Mouse (Mus musculus): ENCODE measurements around the gene Ptgfrn. TPM values are rescaled to one million over a fixed set of nuclear protein-coding genes. Genes with fewer than 3 reads are reported as not detected.

Gene Ptgfrn
- 4.8 and 5.6 TPM in 2 replicates for polyA plus RNA-seq (2015; fragmentation: Nextera tagmentation; extraction: Ambion mirVana)

DNA sequence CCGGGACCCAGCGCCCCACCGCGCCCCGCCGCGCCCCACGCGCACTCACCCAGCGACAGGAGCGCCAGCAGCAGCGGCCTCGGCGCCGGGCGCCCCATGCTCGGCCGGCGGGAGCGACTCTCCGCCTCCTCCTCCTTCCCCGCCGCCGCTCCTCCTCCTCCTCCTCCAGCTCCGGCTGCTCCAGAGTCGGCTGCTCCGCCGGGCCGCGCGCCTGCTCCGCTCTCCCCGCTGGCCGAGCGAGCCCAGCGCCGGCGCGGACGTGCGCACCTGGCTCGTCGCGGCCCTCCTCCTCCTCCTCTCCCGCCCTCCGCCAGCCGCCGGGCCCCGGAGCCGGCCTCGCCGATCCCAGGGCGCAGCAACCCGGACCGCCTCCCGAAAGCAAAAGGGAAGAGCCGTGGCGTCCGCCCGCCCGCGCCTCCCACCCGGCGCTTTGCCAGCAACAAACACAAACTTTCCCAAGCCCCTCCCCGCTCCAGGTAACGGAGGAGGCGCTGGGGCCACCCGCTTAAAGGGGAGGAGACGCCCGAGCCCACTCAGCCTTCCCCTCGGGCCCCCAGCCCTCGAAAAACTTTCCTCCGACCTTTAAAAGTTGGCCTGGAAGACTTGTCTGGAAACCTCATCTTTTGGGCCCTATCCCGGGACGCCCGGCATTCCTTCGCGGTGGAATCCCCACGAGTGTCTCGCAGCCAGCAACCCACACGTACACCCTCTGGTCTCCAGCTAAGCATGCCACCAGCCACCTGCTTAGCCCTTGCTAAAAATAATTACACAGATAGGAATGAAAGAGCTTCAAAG, at the start of gene Ptgfrn:
Gene Ptgfrn (minus strand): TSS at position 236 of the 795 bp plus-strand sequence.
- H3K4me2 ChIP-seq (ENCODE audit: low read depth, low read length), result peak within 1 kb of the TSS; percentile 89
- under 1% methylated on average over 54 of the region's 81 CpGs for WGBS
- H3K36me3 ChIP-seq (ENCODE audit: control insufficient read depth, insufficient read depth, low read length), result no peaks in the 10 kb centered on the region
- H3K27ac ChIP-seq (ENCODE audit: low read length), result peak within 1 kb of the TSS; percentile 86
- peak; percentile 75 for ATAC-seq (ENCODE audit: low read depth)
- peaks cover 31% of the 10 kb centered on the region for H3K4me1 ChIP-seq (replicated peaks; ENCODE audit: control insufficient read depth, insufficient read depth, low read length)
- H3K9me3 ChIP-seq (ENCODE audit: control insufficient read depth, low read length), result no peaks in the 10 kb centered on the region
- H3K27me3 ChIP-seq (ENCODE audit: control insufficient read depth, insufficient read depth, low read depth, low read length), result no peaks in the 10 kb centered on the region
- H3K9ac ChIP-seq (ENCODE audit: low read length), result peak within 1 kb of the TSS; percentile 88
- peak within 1 kb of the TSS; percentile 77 for H3K4me3 ChIP-seq (ENCODE audit: low read length)

DNA sequence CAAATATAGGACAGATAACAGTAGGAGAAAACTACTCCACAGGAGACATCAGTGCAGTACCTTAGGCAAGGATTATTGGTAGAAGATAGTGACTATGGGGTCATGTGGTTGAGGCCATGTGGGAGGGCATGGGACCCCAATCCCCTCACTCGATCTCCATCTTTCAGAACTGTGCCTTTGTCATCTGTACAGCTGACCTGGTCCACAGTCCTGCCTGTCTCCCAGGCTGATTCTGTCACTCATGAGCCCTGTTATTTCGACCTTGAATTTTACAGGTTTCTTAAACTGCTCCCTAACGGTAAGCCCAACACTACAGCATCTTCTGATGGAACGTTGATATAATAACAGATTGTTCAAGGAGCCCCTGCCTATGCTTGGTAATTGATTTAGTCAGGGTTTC, 49.6 kb upstream of the Ptgfrn start:
- no peak for ATAC-seq (ENCODE audit: low read depth)
- Histone ChIP-seq H3K4me3 (ENCODE audit: low read length) (no peak overlapping the region), H3K9ac (ENCODE audit: low read length) (no peak overlapping the region), H3K4me1 (replicated peaks; ENCODE audit: control insufficient read depth, insufficient read depth, low read length) (peaks cover 12% of the 10 kb centered on the region), H3K36me3 (ENCODE audit: control insufficient read depth, insufficient read depth, low read length) (no peaks in the 10 kb centered on the region), H3K27me3 (ENCODE audit: control insufficient read depth, insufficient read depth, low read depth, low read length) (no peaks in the 10 kb centered on the region), H3K27ac (ENCODE audit: low read length) (no peak overlapping the region), H3K4me2 (ENCODE audit: low read depth, low read length) (no peak overlapping the region), H3K9me3 (ENCODE audit: control insufficient read depth, low read length) (no peaks in the 10 kb centered on the region)
- WGBS, result 85% methylated on average over 4 of the region's 4 CpGs

DNA sequence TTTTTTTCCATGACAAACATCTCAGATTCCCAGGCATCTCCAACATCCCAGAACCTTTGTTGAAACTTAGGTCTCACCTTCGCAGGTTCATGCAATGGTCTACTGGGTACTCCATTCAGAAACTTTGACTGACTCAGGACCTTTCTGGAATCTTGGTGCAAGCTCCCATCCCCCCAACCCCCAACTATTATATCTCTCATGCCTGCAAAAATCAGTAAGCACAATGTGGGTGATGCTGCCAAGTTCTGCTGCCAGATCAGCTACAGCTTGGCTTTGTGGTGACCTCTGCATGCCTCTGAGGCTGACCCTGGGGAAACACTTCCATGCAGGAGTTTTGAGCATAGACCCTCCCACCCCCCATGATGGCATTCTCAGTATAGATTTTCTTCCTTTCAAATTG, 44.0 kb upstream of the Ptgfrn start:
- H3K27ac ChIP-seq (ENCODE audit: low read length), result no peak overlapping the region
- no peak overlapping the region for H3K4me3 ChIP-seq (ENCODE audit: low read length)
- peaks cover 4% of the 10 kb centered on the region; the same call in 1 of the 2 replicates for H3K4me1 ChIP-seq (replicated peaks; ENCODE audit: control insufficient read depth, insufficient read depth, low read length)
- no peak for ATAC-seq (ENCODE audit: low read depth)
- H3K9me3 ChIP-seq (ENCODE audit: control insufficient read depth, low read length), result no peaks in the 10 kb centered on the region
- WGBS, result 91% methylated on average over 1 of the region's 1 CpGs
- no peaks in the 10 kb centered on the region for H3K36me3 ChIP-seq (ENCODE audit: control insufficient read depth, insufficient read depth, low read length)
- no peaks in the 10 kb centered on the region for H3K27me3 ChIP-seq (ENCODE audit: control insufficient read depth, insufficient read depth, low read depth, low read length)
- H3K4me2 ChIP-seq (ENCODE audit: low read depth, low read length), result no peak overlapping the region
- H3K9ac ChIP-seq (ENCODE audit: low read length), result no peak overlapping the region

DNA sequence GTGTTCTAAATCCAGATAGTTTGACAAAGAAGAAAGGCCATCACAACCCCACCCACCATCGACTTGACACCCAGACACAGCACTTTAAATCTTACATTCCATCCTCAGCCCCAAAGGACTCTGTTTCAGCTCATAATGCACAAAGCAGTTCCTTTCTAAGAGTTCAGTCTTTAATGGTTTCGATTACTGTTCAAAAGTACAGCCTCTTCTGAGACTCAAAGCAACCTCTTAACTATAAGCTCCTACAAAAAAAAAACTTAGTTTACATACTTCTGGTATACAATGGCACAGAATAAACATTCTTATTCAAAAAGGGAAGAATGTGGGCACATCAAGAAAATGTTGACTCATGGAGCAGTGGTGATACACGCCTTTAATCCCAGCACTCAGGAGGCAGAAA, 43.3 kb upstream of the Ptgfrn start:
- Histone ChIP-seq H3K27me3 (ENCODE audit: control insufficient read depth, insufficient read depth, low read depth, low read length) (no peaks in the 10 kb centered on the region), H3K4me1 (replicated peaks; ENCODE audit: control insufficient read depth, insufficient read depth, low read length) (peaks cover 4% of the 10 kb centered on the region; the same call in 1 of the 2 replicates), H3K9ac (ENCODE audit: low read length) (no peak overlapping the region), H3K4me3 (ENCODE audit: low read length) (no peak overlapping the region), H3K4me2 (ENCODE audit: low read depth, low read length) (no peak overlapping the region), H3K9me3 (ENCODE audit: control insufficient read depth, low read length) (0 out of 2 replicates have a peak, but pooled peaks cover under 1% of the 10 kb centered on the region), H3K36me3 (ENCODE audit: control insufficient read depth, insufficient read depth, low read length) (no peaks in the 10 kb centered on the region), H3K27ac (ENCODE audit: low read length) (no peak overlapping the region)
- ATAC-seq (ENCODE audit: low read depth), result no peak
- WGBS, result 59% methylated on average over 3 of the region's 3 CpGs

DNA sequence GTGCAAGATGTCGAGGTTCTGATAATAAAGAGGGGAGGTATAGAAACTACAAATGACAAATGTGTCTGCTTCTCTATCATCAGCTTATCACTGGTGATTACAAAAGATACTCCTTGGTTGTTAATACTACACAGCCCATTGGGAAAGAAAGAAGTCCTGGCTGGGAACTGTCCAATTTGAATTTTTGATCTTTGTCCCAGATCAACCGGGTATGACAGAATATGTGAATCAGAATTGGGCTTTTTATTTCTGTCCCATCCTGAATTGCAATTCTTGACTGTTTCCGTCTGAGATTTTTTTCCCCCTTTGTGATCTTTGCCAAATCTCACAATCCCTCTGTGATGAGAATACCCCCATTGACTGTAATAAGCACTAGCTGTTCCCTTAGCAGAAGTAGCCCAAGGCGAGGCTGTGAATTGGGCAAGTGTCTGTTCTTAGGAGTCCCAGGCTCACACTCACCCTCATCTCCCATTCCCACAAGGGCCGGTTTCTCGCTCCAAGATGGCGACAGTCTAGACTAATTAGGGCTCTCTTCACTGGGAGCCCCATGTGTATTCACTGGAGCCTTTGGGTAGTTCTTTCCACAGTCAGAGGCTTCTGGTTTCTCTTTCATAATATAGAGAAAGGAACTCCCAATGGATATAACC, 36.2 kb upstream of the Ptgfrn start:
- Histone ChIP-seq H3K36me3 (ENCODE audit: control insufficient read depth, insufficient read depth, low read length) (no peaks in the 10 kb centered on the region), H3K4me1 (replicated peaks; ENCODE audit: control insufficient read depth, insufficient read depth, low read length) (peaks cover 2% of the 10 kb centered on the region; the same call in 1 of the 2 replicates), H3K9ac (ENCODE audit: low read length) (no peak overlapping the region), H3K4me3 (ENCODE audit: low read length) (no peak overlapping the region), H3K27me3 (ENCODE audit: control insufficient read depth, insufficient read depth, low read depth, low read length) (no peaks in the 10 kb centered on the region), H3K4me2 (ENCODE audit: low read depth, low read length) (no peak overlapping the region), H3K9me3 (ENCODE audit: control insufficient read depth, low read length) (0 out of 2 replicates have a peak, but pooled peaks cover 2% of the 10 kb centered on the region), H3K27ac (ENCODE audit: low read length) (no peak overlapping the region)
- 69% methylated on average over 7 of the region's 7 CpGs for WGBS
- ATAC-seq (ENCODE audit: low read depth), result no peak

DNA sequence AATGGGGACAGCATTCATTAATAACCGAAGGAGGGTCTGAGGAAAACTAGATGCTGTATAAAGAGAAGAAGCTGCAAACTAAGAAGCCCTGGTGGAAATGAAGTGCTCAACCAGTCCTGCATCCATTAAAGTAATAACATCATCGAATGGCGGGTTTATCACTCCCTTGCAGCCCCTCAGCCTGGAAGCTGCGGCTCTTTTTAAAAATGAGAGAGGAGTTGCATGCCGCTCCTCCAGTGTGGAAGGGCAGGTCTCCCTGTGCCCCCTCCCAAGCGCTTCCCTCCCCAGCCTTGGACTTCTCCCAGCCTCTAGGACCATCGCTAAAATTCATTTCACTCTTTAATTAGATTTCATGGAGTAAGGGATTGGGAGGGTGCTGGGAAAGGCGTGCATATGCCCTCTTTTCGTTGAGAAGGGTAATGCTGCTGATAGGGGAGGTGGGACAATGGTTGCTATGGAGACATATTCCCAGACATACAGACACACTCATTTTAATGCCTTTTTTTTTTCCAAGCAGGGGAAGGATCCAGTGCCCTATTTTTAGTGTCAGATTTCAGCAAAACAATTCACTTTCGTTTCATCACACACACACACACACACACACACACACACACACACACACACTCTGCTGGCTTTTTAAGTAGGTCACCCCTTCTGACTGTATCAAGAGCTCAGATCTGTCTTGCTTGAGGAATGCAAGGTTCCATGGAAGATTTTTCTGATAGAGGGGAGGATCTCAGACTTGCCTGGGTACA, 35.4 kb upstream of the Ptgfrn start:
- Histone ChIP-seq H3K4me3 (ENCODE audit: low read length) (no peak overlapping the region), H3K4me1 (replicated peaks; ENCODE audit: control insufficient read depth, insufficient read depth, low read length) (peaks cover 2% of the 10 kb centered on the region; the same call in 1 of the 2 replicates), H3K9me3 (ENCODE audit: control insufficient read depth, low read length) (0 out of 2 replicates have a peak, but pooled peaks cover 2% of the 10 kb centered on the region), H3K27ac (ENCODE audit: low read length) (no peak overlapping the region), H3K27me3 (ENCODE audit: control insufficient read depth, insufficient read depth, low read depth, low read length) (no peaks in the 10 kb centered on the region), H3K36me3 (ENCODE audit: control insufficient read depth, insufficient read depth, low read length) (no peaks in the 10 kb centered on the region), H3K4me2 (ENCODE audit: low read depth, low read length) (peak overlapping the region; percentile 2; the same call in 1 of the 2 replicates), H3K9ac (ENCODE audit: low read length) (no peak overlapping the region)
- ATAC-seq (ENCODE audit: low read depth), result peak; percentile 31; the same call in 1 of the 2 replicates
- 25% methylated on average over 10 of the region's 10 CpGs for WGBS

DNA sequence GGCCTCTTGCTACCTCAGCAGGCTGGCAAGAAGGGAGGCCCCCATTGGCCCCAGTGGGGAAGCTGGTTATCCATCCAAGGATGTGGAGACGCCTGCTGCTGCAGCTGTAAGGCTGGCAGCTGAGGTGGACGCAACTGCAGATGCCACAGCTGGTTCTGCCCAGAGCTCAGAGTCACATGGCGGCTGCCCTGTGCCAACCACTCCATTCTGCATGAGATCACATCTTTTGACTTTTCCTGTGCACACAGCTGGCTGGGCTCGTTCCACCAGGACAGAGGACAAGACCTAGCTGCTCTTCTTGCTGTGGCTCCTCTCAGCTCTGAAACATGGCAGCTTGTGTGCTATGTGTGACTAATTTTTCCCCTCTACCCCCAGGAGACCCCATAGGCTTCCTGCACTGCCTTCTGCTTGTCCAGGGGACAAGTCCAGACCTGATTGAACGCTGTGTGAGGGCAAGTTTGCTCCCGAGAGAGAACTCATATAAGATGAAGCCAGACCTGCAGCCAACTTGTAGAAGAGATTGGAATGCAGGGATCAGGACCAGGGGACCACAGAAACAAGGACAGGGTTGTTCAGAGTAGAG, 34.4 kb upstream of the Ptgfrn start:
- WGBS, result 54% methylated on average over 6 of the region's 6 CpGs
- no peak for ATAC-seq (ENCODE audit: low read depth)
- Histone ChIP-seq H3K9me3 (ENCODE audit: control insufficient read depth, low read length) (0 out of 2 replicates have a peak, but pooled peaks cover 2% of the 10 kb centered on the region), H3K4me1 (replicated peaks; ENCODE audit: control insufficient read depth, insufficient read depth, low read length) (peaks cover 2% of the 10 kb centered on the region; the same call in 1 of the 2 replicates), H3K4me2 (ENCODE audit: low read depth, low read length) (no peak overlapping the region), H3K27ac (ENCODE audit: low read length) (no peak overlapping the region), H3K27me3 (ENCODE audit: control insufficient read depth, insufficient read depth, low read depth, low read length) (no peaks in the 10 kb centered on the region), H3K9ac (ENCODE audit: low read length) (no peak overlapping the region), H3K4me3 (ENCODE audit: low read length) (no peak overlapping the region), H3K36me3 (ENCODE audit: control insufficient read depth, insufficient read depth, low read length) (no peaks in the 10 kb centered on the region)

DNA sequence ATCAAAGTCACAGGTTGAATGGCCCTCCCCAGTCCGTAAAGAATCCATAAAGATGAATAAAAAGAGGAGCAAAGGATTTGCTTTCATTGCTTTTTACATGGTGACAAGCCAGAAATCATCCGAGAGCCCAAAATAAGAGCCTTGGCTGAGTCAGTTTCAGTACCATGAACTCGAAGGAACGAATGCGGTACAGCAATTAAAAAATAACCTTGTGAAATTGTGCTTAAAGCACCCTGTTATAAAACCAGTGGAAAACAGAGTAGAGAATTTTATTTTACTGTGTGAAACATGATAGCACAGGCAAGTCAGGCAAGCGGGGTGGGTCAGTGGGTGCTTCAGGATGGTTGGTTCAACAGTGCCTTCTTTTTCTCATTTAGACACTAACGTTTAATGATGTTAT, 33.4 kb upstream of the Ptgfrn start:
- no peak overlapping the region for H3K4me2 ChIP-seq (ENCODE audit: low read depth, low read length)
- H3K9ac ChIP-seq (ENCODE audit: low read length), result no peak overlapping the region
- no peaks in the 10 kb centered on the region for H3K27me3 ChIP-seq (ENCODE audit: control insufficient read depth, insufficient read depth, low read depth, low read length)
- 0 out of 2 replicates have a peak, but pooled peaks cover 2% of the 10 kb centered on the region for H3K9me3 ChIP-seq (ENCODE audit: control insufficient read depth, low read length)
- no peak overlapping the region for H3K4me3 ChIP-seq (ENCODE audit: low read length)
- H3K27ac ChIP-seq (ENCODE audit: low read length), result no peak overlapping the region
- no peaks in the 10 kb centered on the region for H3K36me3 ChIP-seq (ENCODE audit: control insufficient read depth, insufficient read depth, low read length)
- 75% methylated on average over 7 of the region's 7 CpGs for WGBS
- ATAC-seq (ENCODE audit: low read depth), result no peak
- H3K4me1 ChIP-seq (replicated peaks; ENCODE audit: control insufficient read depth, insufficient read depth, low read length), result peaks cover 2% of the 10 kb centered on the region; the same call in 1 of the 2 replicates

Measured in lung, embryonic 16.5 days (tissue).